Comparison of ENCODE assay signal across 8 mouse cellular contexts in genomic region chr17:36997033-36997735, GRCm38 (mm10). TPM values are rescaled to one million over a fixed set of nuclear protein-coding genes. Genes with fewer than 3 reads are reported as not detected.
DNase-seq lines count a peak whose midpoint lies in the region; ATAC-seq and TF ChIP-seq lines count a peak whose summit lies in the region.

No protein-coding gene starts in this region.

- peak; percentile 24 to 38 for DNase-seq in CD8-positive naive resting alpha-beta T cell, adult 2 months (ENCODE audit: low read depth in 2 of 2, low spot score in 2 of 2)
- DNase-seq in adrenal gland, adult 18-20 months (ENCODE audit: low spot score in 2 of 2) = peak; percentile 74 to 79
- peak; percentile 93 for DNase-seq in embryo, embryonic 10.5 days (ENCODE audit: low spot score)
- peak; percentile 77 to 84 for DNase-seq in heart, postnatal 10 days
- peak; percentile 68 to 80 for DNase-seq in layer of hippocampus, adult 2 months (ENCODE audit: low spot score in 2 of 2)
- peak; percentile 77 for DNase-seq in lung, postnatal 25 days (ENCODE audit: low spot score)
- peak; percentile 86 for DNase-seq in right cerebral cortex, postnatal 4 days

- peak; percentile 90 for TF ChIP-seq CTCF in layer of hippocampus, adult 2 months (conservative IDR thresholded peaks at IDR 0.05)

- H3K27ac ChIP-seq in layer of hippocampus, adult 2 months = no peak overlapping the region

- H3K4me3 ChIP-seq in layer of hippocampus, adult 2 months = no peak overlapping the region

- intact Hi-C loops in heart, postnatal 10 days (cut with DNase I) = loop anchor here (1.0 to 5.0 kb wide), 2 partner anchors 50 to 83 kb away; no protein-coding TSS in a partner anchor

- ATAC-seq in activated CD4-positive, CD25-positive, alpha-beta regulatory T cell, adult 4 months = no peak

RNA-seq across cellular contexts. Expression of gene Zfp57, which starts 3.8 kb away (rescaled TPM):
- total RNA-seq in adrenal gland, adult 18-20 months (2021) = 1 to 10 TPM; 2.5 to 3.5 TPM
- total RNA-seq in heart, postnatal 10 days (2021) = 1 to 10 TPM; 5.6 to 6.9 TPM
- 10 to 100 TPM; 15.0 to 15.8 TPM for total RNA-seq in layer of hippocampus, adult 2 months (2021)
- polyA plus RNA-seq in activated CD4-positive, CD25-positive, alpha-beta regulatory T cell, adult 4 months (2017; shearing (Covaris generic)) = not detected

RNA-seq across cellular contexts. Expression of gene H2-M5, which starts 7.8 kb away (rescaled TPM):
- not detected for total RNA-seq in adrenal gland, adult 18-20 months (2021)
- under 1 TPM in 1 of 2 experiments, not detected in 1; 0.26 TPM for total RNA-seq in heart, postnatal 10 days (2021)
- 1 to 10 TPM in 1 of 2 experiments, under 1 TPM in 1; 0.37 to 1.2 TPM for total RNA-seq in layer of hippocampus, adult 2 months (2021)
- not detected for polyA plus RNA-seq in activated CD4-positive, CD25-positive, alpha-beta regulatory T cell, adult 4 months (2017; shearing (Covaris generic))

RNA-seq across cellular contexts. Expression of gene 2410137M14Rik, which starts 16.1 kb away (rescaled TPM):
- not detected for total RNA-seq in adrenal gland, adult 18-20 months (2021)
- not detected for total RNA-seq in heart, postnatal 10 days (2021)
- not detected for total RNA-seq in layer of hippocampus, adult 2 months (2021)
- not detected for polyA plus RNA-seq in activated CD4-positive, CD25-positive, alpha-beta regulatory T cell, adult 4 months (2017; shearing (Covaris generic))

RNA-seq across cellular contexts. Expression of gene Mog, which starts 26.0 kb away (rescaled TPM):
- total RNA-seq in adrenal gland, adult 18-20 months (2021) = not detected
- not detected for total RNA-seq in heart, postnatal 10 days (2021)
- total RNA-seq in layer of hippocampus, adult 2 months (2021) = 10 to 100 TPM; 42.6 to 45.6 TPM
- not detected for polyA plus RNA-seq in activated CD4-positive, CD25-positive, alpha-beta regulatory T cell, adult 4 months (2017; shearing (Covaris generic))

RNA-seq across cellular contexts. Expression of gene Znrd1as, which starts 38.8 kb away (rescaled TPM):
- total RNA-seq in adrenal gland, adult 18-20 months (2021) = 10 to 100 TPM; 12.4 to 13.3 TPM
- total RNA-seq in heart, postnatal 10 days (2021) = 1 to 10 TPM; 7.7 to 8.4 TPM
- total RNA-seq in layer of hippocampus, adult 2 months (2021) = 1 to 10 TPM; 6.2 to 7.3 TPM
- 1 to 10 TPM; 4.9 to 5.4 TPM for polyA plus RNA-seq in activated CD4-positive, CD25-positive, alpha-beta regulatory T cell, adult 4 months (2017; shearing (Covaris generic))

Comparison
In these comparisons a context has a peak if more than half of its experiments do, and no peak if none do; other contexts are left out.
1. DNase-seq: peak in every context shown above with its lines; median percentile 93 in embryo, embryonic 10.5 days; 86 in right cerebral cortex, postnatal 4 days; 80 in heart, postnatal 10 days; 77 in lung, postnatal 25 days; 76 in adrenal gland, adult 18-20 months; 74 in layer of hippocampus, adult 2 months; 31 in CD8-positive naive resting alpha-beta T cell, adult 2 months.